Mouse (Mus musculus) left cerebral cortex, adult 11 months (tissue): Measurements from ENCODE around the gene Sds.

ENCODE experiments used
- DNase-seq: peaks from one replicate; pipeline ENCODE4 v3.0.0; 2022; ENCODE audit warnings: low spot score

Sds gene

GRCm38 (mm10) chr5:120476296-120476695 lies at the start of gene Sds:
Gene Sds, plus strand, starts transcription at chr5:120476526.
- DNase-seq: no peak

GRCm38 (mm10) chr5:120426572-120426971 lies 49.8 kb upstream of the Sds start:
- no peak for DNase-seq

DNA sequence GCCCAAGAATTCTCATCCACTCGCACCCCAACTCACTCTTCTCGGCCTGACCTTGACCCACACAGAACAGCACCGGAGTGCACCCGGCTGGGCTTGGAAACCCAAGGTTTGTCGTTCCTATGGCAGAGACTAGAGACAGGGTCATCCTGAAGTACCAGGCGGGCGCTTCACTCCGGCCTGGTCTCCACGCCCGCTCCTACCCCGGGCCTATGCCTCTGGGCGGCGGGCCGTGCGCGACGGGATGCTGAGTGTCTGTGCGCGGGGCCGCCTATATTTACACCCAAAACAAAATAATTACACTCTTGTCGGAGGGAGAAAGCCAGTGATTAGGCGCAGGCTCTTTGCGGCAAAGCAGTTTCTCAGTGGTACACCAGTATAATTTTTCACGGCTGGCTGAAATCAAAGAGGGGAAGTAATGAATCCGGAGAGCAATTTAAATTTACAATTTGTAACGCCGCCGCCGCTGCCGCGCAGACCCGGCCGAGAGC lies 48.8 kb upstream of the Sds start:
- DNase-seq: no peak

- DNase-seq: no peak
Observed at GRCm38 (mm10) chr5:120428189-120428838, 48.0 kb upstream of the Sds start.

GRCm38 (mm10) chr5:120428990-120429389 lies 47.3 kb upstream of the Sds start:
- DNase-seq: no peak

DNA sequence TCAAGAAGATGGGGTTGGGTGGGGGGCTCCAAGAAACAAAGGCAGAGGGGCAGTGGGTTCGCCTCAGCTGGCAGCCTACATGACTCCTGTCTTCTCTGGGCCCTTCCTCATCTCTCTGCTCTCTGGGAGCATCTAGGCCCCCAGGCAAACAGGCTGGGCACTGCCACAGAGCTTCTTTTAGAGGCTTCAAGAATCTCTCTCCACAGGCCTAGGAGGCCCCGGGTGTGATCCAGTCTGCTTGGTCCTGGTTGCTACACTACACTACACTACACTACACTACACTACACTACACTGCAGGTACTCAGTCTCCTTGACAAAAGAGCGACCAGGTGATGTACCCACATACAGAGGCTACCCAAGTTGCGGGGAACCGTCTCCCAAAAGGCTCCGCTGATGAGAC lies 46.6 kb upstream of the Sds start:
- no peak for DNase-seq

DNA sequence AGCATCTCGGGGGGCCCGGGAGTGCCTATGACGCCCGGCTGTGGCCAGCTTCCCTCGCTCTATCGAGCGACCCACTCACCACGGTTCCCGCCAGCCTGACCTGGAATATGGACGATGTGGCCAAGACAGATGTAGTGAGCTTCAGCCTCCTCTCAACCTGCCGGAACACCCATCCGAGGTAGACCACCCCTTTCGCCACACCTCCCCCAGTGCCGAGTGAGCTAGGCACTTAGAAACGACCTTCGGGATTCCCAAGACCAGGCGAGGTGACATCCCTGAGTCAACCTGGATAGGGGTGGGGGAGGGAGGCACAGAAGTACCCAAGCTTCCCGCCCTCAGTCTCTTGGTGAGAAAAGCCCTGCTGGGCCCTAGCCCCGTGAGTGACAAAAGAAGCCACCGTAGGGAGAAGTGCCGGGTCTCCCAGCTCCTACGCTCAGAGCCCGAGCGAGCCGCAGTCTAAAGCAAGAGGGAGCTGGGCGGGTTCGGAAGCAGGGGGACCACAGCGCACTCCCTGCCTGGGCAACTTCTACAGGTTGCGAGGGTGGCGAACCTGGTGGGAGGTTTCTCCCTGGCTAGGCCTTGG lies 45.2 kb upstream of the Sds start:
- no peak for DNase-seq

DNA sequence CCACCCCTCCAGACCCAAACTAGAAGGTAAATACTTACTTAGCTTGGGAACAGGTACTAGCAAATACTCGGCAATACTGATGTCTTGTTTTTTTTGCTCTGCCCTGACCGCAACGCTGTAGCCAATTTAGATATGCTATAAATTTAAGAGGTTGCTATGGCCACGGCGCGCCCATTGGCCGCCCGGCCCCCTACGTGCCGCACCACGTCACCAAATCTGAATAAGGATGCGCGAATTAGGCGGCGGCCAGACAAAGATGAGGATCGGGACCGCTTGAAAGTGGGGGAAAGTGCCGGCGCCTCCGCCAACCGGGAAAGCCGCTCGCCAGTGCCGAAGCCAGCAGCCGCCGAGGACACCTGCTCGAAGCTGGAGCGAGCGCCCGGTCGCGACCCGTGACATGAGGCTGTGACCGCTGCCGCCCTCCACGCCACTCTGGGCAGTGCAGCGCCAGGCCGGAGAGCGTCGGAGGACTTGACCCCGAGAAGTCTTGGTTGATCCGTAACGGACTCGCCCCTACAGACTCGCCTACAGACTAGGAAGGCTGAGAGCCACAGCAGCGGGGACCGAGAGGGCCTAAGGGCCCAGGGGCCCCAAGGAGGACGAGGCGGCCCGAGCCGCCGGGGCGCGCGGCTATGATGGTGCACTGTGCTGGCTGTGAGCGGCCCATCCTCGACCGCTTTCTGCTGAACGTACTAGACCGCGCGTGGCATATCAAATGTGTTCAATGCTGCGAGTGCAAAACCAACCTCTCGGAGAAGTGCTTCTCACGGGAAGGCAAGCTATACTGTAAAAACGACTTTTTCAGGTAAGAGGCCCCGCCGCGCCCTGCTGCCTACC lies 44.5 kb upstream of the Sds start, which contains the start of gene Lhx5:
Gene Lhx5 (plus strand): TSS at position 51 of the 837 bp plus-strand sequence.
- no peak for DNase-seq

- no peak for DNase-seq
Observed at GRCm38 (mm10) chr5:120432486-120433015, 43.8 kb upstream of the Sds start.

DNA sequence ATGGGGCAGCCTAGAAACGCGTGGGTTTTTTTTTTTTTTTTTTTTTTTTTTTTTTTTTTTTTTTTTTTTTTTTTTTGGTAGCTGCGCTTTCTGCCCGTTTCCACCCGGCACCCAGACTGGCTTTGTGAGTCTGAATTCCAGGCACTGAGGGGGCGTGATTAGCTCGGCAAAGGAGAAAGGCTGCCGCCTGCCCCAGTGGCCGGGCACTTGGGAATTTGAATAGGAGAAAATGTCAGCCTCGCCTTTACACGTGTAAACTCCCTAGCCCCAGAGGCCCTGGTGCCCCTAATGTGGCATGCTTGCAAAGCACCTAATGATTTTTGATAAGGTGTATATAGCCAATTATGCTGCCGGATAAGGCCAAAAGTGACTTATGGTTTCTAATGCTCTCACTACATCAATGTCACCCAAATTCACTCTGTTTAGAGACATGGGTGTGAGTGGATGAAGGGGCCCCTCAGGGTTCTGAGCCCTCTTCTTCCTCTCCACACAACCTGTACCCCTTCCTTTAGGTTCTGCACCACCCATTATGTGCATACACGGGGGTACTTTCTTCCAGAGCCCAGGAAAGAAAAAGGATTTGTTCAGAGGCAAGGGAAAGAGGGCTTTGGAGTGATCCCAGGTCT lies 43.1 kb upstream of the Sds start:
- DNase-seq: no peak

- no peak for DNase-seq
Observed at GRCm38 (mm10) chr5:120434231-120434735, 42.0 kb upstream of the Sds start.

GRCm38 (mm10) chr5:120435006-120435681 lies 41.2 kb upstream of the Sds start:
- DNase-seq: no peak

GRCm38 (mm10) chr5:120435731-120436501 lies 40.4 kb upstream of the Sds start:
- DNase-seq: no peak

GRCm38 (mm10) chr5:120436885-120437495 lies 39.3 kb upstream of the Sds start:
- DNase-seq: no peak

GRCm38 (mm10) chr5:120437539-120437938 lies 38.8 kb upstream of the Sds start:
- no peak for DNase-seq

DNA sequence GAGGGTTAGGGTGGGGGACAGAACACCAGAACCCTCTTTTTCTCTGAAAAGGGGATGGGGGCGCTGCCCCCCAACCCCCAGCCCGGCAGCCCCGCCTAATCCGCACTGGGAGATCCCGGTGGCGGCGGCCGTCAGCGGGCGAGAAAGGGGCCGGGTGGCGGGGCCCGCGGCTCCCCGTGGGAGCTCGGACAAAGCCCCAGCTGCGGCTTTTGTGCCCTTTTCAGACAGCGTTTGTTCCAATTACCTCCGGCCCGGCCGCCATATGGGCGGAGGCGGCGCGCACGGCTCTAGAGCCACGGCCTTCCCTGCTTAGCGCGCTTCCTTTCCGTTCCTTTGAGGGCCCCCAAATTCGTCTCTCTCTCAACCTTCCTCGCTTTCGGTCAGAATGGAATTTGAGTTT lies 38.3 kb upstream of the Sds start:
- no peak for DNase-seq

GRCm38 (mm10) chr5:120438469-120438868 lies 37.9 kb upstream of the Sds start:
- no peak for DNase-seq

DNA sequence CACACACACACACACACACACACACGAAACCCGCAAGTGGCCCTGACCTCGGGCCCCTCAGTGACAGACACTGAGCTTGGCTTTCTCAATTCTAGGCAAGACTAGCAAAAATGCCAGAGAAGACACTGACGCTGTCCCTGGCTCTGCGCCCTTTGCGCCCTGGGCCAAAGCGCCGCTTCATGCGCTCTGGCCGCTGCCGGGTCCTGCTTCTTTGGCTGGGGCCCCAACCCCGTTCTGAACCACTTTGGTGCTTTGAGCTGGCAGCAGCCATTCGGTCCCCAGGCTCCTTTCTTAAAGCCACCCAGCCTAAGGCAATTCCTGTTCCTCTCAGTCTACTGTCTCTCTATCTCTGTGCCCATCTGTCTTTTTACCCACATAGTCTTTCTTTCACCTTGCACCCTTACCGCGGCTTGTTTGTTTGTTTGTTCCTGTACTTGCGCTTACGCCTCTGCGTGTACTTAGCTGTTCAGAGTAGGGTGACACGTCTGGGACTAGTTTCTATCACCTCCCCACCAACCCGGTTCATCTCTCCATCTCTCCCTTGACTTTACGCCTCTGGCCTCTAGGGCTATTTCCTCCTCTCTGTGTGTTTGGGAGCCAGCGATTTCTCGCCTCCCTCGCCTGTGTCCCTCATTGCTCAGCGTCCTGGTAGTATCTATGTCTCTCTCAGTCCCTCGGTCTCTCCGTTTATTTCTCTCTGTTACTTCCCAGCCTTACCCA lies 37.2 kb upstream of the Sds start:
- DNase-seq: no peak

DNA sequence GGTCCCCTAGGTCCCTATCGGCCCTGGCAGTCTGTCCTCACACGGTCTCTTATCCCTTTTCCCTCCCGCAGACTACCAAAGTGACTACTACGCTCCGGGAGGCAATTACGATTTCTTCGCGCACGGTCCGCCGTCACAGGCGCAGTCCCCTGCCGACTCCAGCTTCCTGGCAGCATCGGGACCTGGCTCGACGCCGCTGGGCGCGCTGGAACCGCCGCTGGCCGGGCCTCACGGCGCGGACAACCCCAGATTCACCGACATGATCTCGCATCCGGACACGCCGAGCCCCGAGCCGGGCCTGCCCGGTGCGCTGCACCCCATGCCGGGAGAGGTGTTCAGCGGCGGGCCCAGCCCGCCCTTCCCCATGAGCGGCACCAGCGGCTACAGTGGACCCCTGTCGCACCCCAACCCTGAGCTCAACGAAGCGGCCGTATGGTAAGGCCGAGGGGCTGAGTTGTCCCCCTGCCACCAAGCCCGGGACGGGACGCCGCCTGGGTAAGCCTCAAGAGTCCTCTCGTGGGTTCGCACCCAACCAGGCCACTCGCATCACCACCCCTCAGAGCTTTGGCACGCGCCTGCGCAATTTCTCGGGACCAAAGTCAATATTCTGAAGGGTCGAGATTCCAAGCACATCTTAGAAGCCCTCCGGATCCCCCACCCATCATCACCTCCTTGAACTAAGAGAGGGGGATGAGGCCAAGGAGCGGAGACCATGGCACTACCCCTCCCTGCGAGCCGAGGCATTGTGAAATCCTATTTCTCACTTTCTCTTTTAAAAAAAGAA lies 36.2 kb upstream of the Sds start:
- no peak for DNase-seq
